Mouse (Mus musculus) adrenal gland, postnatal 10 days (tissue): ENCODE data around the gene Dagla. TPM values are rescaled to one million over a fixed set of nuclear protein-coding genes. Genes with fewer than 3 reads are reported as not detected.
A peak's percentile ranks its signal among the peaks of the same experiment; 100 is the strongest.

Experiments used
- DNase-seq: peaks from one replicate; pipeline ENCODE4 v3.0.0; 2021; ENCODE audit warnings: mixed read lengths
- total RNA-seq, 2 experiments: library from RNA; stranded (reverse); gene quantifications; 2 replicates each; pipeline ENCODE4 v1.2.3; 2021

Gene Dagla
- total RNA-seq, 2 experiments from 2014 or later = 6.3 to 8.4 TPM

DNA sequence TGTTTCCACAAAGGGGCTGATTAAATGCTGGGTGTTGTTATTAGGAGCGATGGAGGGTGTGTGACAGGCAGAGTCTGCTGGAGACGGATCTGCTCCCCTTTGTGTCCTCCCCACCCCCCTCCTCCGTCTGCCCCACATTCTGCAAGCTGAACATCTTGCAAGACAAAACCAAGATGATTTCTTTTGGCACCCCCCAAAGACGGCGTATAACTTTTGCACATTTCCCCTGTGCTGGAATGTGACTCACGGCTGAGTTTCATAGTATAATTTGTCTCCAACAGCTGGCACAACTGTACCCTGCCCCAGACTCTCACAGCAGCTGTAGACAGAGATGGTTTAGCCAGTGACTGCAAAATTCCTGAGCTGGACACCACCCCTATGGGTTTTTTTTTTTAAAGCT, 3.3 kb upstream of the Dagla start:
- DNase-seq = no peak

DNA sequence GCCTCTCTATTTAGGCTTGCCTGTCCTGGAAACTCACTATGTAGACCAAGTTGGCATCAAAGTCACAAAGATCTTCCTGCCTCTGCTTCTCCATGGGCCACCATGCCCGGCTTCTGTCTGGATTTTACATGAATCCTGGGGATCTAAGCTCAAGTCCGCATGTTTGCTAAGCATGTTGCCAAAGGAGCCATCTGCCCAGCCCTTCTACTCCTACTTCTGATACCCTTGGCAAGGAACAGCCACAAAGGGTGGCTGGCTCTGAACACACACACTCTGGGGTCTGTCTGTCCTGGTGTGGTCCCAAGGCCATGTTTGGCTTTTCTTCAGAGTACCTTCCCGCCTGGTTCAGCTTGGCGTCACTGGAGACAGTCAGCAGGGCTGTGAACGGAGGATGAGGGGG, 2.7 kb upstream of the Dagla start:
- DNase-seq = no peak

DNA sequence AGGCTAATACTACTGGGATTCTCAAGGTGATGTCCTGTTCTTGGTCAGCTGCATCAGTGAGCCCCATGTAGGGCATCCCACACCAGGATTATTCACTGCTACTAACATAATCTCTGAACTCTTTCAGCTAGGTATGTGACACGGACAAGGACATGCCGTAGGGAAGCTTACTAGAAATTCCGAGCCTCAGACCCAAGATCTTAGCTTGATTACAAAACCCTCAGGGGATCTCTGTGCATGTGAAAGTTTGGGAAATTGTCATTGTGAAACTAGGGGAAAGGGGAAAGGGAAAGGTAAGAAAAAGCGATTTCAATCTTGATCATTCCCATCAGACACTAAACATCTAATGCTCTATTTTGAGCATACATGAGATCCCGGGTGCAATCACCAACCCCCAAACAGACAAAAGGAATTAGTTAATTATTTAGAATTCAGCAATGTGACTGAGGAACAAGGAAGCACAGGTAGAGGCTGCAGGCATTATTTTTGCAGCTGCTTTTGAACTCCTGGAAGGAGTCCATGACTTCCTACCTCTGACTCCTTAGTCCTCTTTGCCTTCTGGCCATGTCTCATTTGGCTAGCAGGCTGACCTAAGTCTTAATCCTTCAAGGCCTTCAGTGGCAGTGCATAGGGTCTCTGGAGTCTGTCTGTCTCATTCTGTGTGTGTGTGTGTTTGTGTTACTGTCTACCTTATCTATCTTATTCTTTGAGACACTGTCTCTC, 2.0 kb upstream of the Dagla start:
- DNase-seq = no peak

GRCm38 (mm10) chr19:10305640-10306039, 963 bp upstream of the Dagla start:
- DNase-seq = no peak

DNA sequence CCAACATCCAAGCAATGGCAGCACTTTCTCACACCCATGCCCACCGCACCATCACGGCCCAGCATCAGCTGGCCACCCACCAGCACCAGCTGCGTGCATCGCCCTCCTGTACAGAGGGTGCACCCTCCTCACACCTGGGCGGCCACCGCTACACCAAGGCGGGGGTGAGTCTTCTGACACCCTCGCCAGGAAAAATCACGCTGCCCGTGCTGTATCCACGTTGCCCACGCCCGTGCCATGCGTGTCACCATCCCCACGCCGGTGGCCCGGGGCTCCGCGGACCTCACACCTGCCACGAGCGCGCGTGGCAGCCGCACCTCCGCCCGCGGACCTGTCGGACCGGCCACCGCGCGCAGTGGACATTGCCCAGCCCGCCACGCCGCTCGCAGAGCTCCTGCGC, 282 bp downstream of the Dagla start:
- no peak for DNase-seq

- no peak for DNase-seq
Observed at GRCm38 (mm10) chr19:10302852-10303251, 1.8 kb downstream of the Dagla start.

- DNase-seq = no peak
Observed at GRCm38 (mm10) chr19:10301866-10302356, 2.8 kb downstream of the Dagla start.

- no peak for DNase-seq
Observed at GRCm38 (mm10) chr19:10301263-10301662, 3.4 kb downstream of the Dagla start.

- DNase-seq = no peak
Observed at GRCm38 (mm10) chr19:10300809-10301208, 3.9 kb downstream of the Dagla start.

- DNase-seq = no peak
Observed at GRCm38 (mm10) chr19:10298268-10298667, 6.4 kb downstream of the Dagla start.

DNA sequence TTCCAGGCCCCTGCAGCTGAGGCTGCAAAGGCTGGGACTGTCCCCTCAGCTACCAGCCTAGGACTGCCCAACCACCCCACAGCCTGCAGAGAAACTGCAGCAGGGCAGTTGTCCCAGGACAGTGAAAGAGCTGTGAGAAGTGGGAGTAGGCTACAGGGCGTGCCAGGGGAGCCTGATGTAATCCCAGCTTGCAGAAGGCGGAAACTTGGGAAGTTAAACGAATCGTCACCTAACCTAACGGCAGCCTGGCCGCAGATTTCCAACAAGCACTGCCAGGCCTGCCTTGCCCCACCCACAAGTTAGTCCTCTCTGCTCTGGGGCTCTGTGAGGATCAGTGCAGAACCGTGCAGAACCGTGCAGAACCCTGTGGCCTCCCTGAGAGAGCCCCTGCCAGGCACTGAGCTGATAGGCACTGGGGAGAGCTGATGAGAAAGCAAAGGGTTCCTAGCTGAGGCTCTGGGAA, 7.6 kb downstream of the Dagla start:
- DNase-seq = peak; percentile 67

- no peak for DNase-seq
Observed at GRCm38 (mm10) chr19:10296306-10296705, 8.4 kb downstream of the Dagla start.

DNA sequence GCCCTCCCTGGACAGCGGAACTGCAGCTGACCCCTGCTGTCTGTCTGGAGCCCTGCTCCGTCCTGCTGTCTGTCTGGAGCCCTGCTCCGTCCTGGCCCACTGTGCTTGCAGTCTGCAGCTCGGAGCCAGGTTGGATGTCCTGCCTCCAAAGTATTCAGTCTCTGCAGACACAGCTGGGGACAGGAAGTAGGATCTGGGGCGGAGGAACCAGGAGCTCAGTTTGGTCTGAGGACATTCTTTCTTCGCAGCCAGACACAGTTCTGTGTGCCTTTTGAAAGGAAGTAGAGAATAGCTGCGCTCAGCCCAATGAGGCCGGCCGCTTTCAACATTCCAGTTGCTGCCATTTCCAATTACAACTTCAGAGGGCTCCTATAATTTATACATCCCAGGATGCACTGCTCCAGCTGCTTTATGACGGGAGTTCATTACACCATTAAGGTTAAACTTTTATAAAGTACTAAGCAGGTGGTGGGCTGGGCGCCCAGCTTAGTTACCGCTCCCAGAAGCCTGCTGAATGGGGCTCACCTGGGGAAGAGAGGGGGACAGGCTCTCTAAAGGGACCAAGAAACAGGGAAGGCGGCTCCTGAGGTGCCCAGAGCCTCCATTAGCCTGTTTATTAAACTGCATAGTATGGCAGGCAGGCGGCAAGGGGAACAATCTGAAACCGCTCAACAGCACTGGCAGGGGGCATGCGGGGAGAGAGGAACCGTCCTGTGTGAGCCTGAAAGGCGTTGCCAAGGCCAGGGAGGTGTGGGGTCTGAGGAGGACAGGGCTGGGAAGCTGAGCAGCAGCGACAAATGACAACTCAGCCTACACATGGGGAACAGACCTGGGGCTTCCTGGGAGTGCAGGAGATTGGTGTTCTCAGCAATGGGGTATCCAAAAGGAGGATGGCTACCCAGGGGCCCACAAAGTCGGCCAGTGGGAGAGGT, 9.8 kb downstream of the Dagla start:
- DNase-seq = no peak

DNA sequence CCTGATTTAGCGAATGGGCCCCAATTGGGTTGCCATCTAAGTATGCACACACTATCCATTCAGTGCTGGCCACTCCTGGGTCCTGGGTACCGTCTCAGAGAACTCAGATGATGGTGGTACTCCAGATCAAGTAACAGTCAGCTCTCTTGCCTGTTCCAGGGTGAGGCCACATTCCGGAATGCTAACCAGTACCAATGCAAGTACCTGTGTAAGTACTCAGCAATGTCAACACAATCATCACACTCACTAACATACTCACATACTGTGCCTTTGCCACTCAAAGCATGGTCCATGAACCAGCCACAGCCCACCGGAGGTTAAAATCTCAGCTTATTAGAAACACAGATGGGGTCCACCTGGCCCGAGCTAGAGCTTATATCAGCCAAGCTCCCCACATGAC, 10.7 kb downstream of the Dagla start:
- DNase-seq = no peak

- no peak for DNase-seq
Observed at GRCm38 (mm10) chr19:10291896-10292490, 12.7 kb downstream of the Dagla start.

GRCm38 (mm10) chr19:10290153-10290945, 14.3 kb downstream of the Dagla start:
- peak; percentile 66 for DNase-seq

DNA sequence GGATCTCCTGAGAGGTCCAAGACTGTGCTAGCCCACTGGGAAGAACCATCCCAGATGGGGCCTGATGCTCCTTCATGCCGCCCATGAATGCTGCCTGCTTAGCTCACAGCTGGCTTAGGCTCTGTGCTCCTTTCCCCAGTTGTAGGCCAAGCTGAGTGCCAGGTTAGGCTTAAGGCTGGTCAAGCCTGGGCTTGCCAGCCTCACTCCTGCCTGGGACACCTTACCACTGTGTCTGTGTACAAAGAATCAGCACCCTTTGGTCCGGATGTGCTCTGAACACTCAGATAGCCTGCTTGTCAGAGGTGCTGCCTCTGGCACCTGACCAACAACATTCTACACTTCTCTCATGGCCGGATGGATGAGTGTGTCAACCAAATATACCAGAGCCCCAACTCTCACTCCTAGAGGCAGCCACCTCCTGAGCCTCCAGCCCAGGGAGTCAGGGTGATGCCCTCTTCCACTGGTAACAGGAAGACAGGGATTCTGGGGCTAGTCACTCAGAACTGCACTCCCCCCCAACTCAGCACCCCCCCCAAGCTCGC, 15.0 kb downstream of the Dagla start:
- no peak for DNase-seq

DNA sequence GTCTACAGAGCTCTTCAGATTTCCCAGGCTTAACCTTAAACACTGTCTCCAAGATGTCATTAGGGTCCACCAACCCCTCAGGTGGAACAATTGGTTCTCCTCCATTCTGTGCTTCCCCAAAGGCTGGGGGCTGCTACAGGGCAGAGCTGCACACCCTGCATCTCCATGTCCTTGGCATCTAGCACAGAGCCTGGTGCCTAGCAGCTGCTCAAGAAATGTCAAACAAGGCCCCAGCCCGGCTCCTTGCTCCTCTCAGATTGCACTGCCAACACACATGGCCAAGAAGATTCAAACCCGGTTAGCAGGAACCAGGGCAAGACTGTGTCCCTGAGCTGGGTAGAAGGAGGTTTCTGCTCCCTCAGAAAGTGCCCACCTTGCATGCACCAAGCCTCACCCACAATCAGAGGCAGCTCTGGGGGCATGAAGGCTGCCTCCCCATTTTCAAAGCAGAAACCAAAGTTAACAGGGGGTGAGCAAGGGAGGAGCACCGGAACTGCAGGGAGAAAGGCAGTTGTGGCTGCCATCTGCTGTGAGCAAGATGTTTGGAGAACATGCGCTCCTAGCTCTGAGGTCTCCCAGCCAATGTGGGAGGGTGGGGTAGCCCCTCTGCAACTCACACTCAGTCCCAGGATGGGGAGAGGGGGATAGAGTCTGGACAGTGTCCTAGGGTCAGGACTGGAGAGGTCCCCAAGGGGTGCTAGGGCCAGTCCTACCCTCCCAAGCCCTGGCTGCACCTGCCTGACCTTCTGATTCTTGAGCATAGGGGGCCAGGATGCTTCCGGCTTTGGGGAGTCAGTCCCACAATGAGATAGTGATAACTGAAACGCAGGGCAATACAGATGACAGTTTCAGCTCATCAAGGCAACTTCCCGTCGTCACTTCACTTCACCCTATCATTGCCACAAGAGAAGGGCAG, 16.3 kb downstream of the Dagla start:
- no peak for DNase-seq

DNA sequence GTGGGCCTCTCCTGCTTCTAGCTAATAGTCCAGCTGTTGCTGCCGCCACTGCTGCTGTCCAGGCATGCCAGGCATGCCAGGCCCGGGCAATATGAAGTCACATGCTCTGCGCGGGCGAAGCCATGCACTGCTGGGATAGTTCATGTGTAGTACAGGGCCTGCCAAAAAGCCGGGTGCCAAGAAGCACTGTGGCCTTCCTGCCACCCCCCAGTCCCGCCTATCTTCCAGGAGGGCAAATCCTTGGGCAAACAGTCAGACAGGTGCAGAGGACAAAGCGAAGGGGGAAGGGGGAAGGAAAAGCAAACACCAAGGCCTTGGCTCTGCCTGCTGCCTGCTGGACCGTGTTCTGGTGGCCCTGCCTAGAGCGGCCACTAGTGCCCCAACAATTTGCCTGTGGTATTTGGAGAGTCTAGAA, 18.2 kb downstream of the Dagla start:
- no peak for DNase-seq

DNA sequence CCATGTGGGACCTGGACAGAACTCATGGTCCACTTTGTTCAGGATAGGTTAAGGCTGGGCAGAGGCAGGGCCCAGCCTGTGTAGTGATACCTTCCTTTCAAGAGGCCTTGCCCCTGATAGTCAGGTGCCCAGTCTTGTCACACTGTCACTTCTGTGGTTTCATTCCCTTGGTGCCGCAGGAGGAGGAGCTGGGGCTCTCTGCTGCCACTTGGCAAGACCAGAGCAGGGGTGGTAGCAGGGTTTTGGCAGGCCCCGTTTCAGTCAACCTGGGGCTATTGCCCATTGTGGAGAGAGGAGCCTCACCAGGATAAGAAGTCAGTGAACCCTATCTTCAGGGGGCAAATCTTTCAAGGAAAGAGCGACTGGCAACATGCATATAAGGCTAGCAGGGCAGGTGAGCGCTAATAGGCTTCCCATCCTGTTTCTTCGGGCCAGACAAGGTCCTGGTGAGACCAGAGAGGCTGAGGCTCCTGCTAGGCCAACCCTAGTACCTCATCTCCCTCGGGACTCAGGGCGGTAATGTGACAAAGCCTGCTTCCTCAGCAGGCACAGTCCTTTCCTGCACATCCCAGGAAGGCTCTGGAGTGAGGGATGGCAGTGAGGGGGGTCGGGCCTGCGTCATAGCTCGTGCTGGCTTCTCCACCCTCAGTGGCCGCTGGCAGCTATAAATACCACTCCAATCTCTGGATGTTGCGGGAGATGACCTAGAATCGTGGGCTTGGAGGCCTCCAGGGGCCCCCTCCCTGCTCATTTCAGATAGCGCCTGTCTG, 23.7 kb downstream of the Dagla start:
- peak; percentile 33 for DNase-seq
